Mouse (Mus musculus): ENCODE results near the gene Pdcd4. TPM values are rescaled to one million over a fixed set of nuclear protein-coding genes. Genes with fewer than 3 reads are reported as not detected.

Gene Pdcd4
- polyA plus RNA-seq (2015; fragmentation: Illumina TruSeq; extraction: RNeasy Lipid Tissue Mini Kit (QIAGEN cat#74804); ENCODE audit: low read depth, low replicate concordance), result 55.5 TPM

GRCm38 (mm10) chr19:53892061-53892460 lies at the start of gene Pdcd4:
TSS of gene Pdcd4 (plus strand) at chr19:53892231.

GRCm38 (mm10) chr19:53943802-53944785 lies 52.1 kb downstream of the Pdcd4 start, which contains the start of the genes Shoc2 and Bbip1:
TSS of gene Shoc2 (plus strand) at chr19:53944306.
TSS of gene Bbip1 (minus strand) at chr19:53944627.

Other genes with a start within 250 kb of the Pdcd4 start
- gene Rbm20, start 214.9 kb upstream of the Pdcd4 start, polyA plus RNA-seq (2015; fragmentation: Illumina TruSeq; extraction: RNeasy Lipid Tissue Mini Kit (QIAGEN cat#74804); ENCODE audit: low read depth, low replicate concordance), result 1.6 TPM
- gene Shoc2, start 52.1 kb downstream of the Pdcd4 start, polyA plus RNA-seq (2015; fragmentation: Illumina TruSeq; extraction: RNeasy Lipid Tissue Mini Kit (QIAGEN cat#74804); ENCODE audit: low read depth, low replicate concordance), result 46.3 TPM
- gene Bbip1, start 52.4 kb downstream of the Pdcd4 start, polyA plus RNA-seq (2015; fragmentation: Illumina TruSeq; extraction: RNeasy Lipid Tissue Mini Kit (QIAGEN cat#74804); ENCODE audit: low read depth, low replicate concordance), result 148 TPM
- 6.7 TPM for gene Adra2a, start 151.9 kb downstream of the Pdcd4 start, polyA plus RNA-seq (2015; fragmentation: Illumina TruSeq; extraction: RNeasy Lipid Tissue Mini Kit (QIAGEN cat#74804); ENCODE audit: low read depth, low replicate concordance)